Mouse (Mus musculus) C2C12 (cell line): Measurements from ENCODE around the gene Six6.

Experiments
- CEBPB ChIP-seq: IDR thresholded peaks from one replicate; pipeline ENCODE4 v1.6.1; 2011; ENCODE audit warnings: low read depth, mild to moderate bottlenecking, control low read depth, moderate library complexity
- CTCF ChIP-seq: IDR thresholded peaks from one replicate; pipeline ENCODE4 v1.5.1; 2011; ENCODE audit not compliant: control insufficient read depth, insufficient read depth, insufficient read length
- FOSL1 ChIP-seq: IDR thresholded peaks from one replicate; pipeline ENCODE4 v1.8.0; 2011; ENCODE audit warnings: mild to moderate bottlenecking, low read length; ENCODE audit not compliant: poor library complexity, insufficient read depth, severe bottlenecking
- MAX ChIP-seq: IDR thresholded peaks from one replicate; pipeline ENCODE4 v1.6.1; 2011; ENCODE audit warnings: mild to moderate bottlenecking, control low read depth
- MYOD1 ChIP-seq: IDR thresholded peaks from one replicate; pipeline ENCODE4 v1.6.1; 2011; ENCODE audit warnings: low read depth; ENCODE audit not compliant: control insufficient read depth, insufficient read length
- MYOG ChIP-seq: IDR thresholded peaks from one replicate; pipeline ENCODE4 v1.6.1; 2011; ENCODE audit not compliant: control insufficient read depth, insufficient read length; ENCODE audit errors: extremely low read depth
- USF1 ChIP-seq: IDR thresholded peaks from one replicate; pipeline ENCODE4 v1.6.1; 2011; ENCODE audit warnings: low read depth, mild to moderate bottlenecking, control low read depth, moderate library complexity

DNA sequence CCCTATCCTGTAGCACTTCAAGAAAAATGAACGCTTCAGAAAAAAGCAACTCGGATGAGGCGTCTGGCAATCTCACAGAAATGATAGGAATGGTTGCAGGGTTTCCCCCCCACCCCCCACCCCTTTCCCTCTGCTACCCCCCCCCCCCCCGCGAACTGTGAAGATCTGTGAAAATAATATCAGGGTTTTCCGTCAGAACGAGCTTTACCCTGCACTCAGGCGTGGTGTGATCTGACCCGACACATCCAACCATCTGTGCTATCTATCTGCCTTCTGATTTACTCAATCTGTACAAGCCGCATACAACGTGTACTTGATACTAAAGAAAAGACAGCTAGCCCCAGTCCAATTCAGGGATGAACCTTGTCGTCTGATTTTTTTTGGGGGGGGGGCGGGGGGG, 1.5 kb upstream of the Six6 start:
- no peak for TF ChIP-seq CTCF
- TF ChIP-seq USF1 = no peak
- no peak for TF ChIP-seq MYOG
- no peak for TF ChIP-seq MAX
- TF ChIP-seq MYOD1 = no peak
- no peak for TF ChIP-seq CEBPB
- TF ChIP-seq FOSL1 = no peak
